Comparison of ENCODE assay signal across 8 mouse cellular contexts in genomic region chr15:66353825-66354452, GRCm38 (mm10).
DNase-seq lines count a peak whose midpoint lies in the region; ATAC-seq lines count a peak whose summit lies in the region.

No protein-coding gene starts in this region.

- no peak overlapping the region for H3K9ac ChIP-seq in hindbrain, embryonic 15.5 days
- H3K9ac ChIP-seq in hindbrain, embryonic 13.5 days: no peak overlapping the region
- H3K9ac ChIP-seq in forebrain, embryonic 16.5 days (replicated peaks; ENCODE audit: low read depth, low read length): no peak overlapping the region

- H3K27ac ChIP-seq in hindbrain, embryonic 15.5 days (replicated peaks): 0 out of 2 replicates have a peak overlapping the region, but pooled peaks have one; percentile 34
- H3K27ac ChIP-seq in hindbrain, embryonic 13.5 days: no peak overlapping the region
- H3K27ac ChIP-seq in forebrain, embryonic 16.5 days (ENCODE audit: low read length): no peak overlapping the region

- H3K4me2 ChIP-seq in hindbrain, embryonic 15.5 days: no peak overlapping the region
- H3K4me2 ChIP-seq in hindbrain, embryonic 13.5 days: no peak overlapping the region
- no peak overlapping the region for H3K4me2 ChIP-seq in forebrain, embryonic 16.5 days (ENCODE audit: low read length)

- WGBS in hindbrain, embryonic 15.5 days: 74% methylated on average over 3 of the region's 3 CpGs
- 81% methylated on average over 3 of the region's 3 CpGs for WGBS in hindbrain, embryonic 13.5 days
- whole genome bisulfite sequencing in forebrain, embryonic 16.5 days: 43% methylated on average over 3 of the region's 3 CpGs

- H3K4me1 ChIP-seq in hindbrain, embryonic 15.5 days (replicated peaks): no peaks in the 10 kb centered on the region
- no peaks in the 10 kb centered on the region for H3K4me1 ChIP-seq in hindbrain, embryonic 13.5 days (replicated peaks)
- H3K4me1 ChIP-seq in forebrain, embryonic 16.5 days (replicated peaks; ENCODE audit: control insufficient read depth, insufficient read depth, low read length): peaks cover 3% of the 10 kb centered on the region

- peak; percentile 85; the same call in 1 of the 2 replicates for ATAC-seq in hindbrain, embryonic 15.5 days (ENCODE audit: low FRiP score, low read depth)
- no peak for ATAC-seq in hindbrain, embryonic 13.5 days (ENCODE audit: low FRiP score)
- peak; percentile 93 for ATAC-seq in forebrain, embryonic 16.5 days
- no peak for ATAC-seq in erythroid progenitor cell, adult 5-6 weeks (replicated peaks; ENCODE audit: low FRiP score, poor library complexity, severe bottlenecking)

- no peaks in the 10 kb centered on the region for H3K27me3 ChIP-seq in hindbrain, embryonic 15.5 days
- H3K27me3 ChIP-seq in hindbrain, embryonic 13.5 days: no peaks in the 10 kb centered on the region
- no peaks in the 10 kb centered on the region for H3K27me3 ChIP-seq in forebrain, embryonic 16.5 days (replicated peaks; ENCODE audit: control insufficient read depth, insufficient read depth, low read length)

- no peak overlapping the region for H3K4me3 ChIP-seq in hindbrain, embryonic 15.5 days
- H3K4me3 ChIP-seq in hindbrain, embryonic 13.5 days: no peak overlapping the region
- no peak overlapping the region for H3K4me3 ChIP-seq in forebrain, embryonic 16.5 days (replicated peaks; ENCODE audit: low read length)

- DNase-seq in adrenal gland, postnatal 10 days: peak; percentile 46
- DNase-seq in layer of hippocampus, adult 8-10 months (ENCODE audit: low spot score in 2 of 2): peak; percentile 57 to 62
- DNase-seq in right cerebral cortex, adult 2 months (ENCODE audit: low spot score in 2 of 2): peak; percentile 78 to 86
- DNase-seq in spleen, postnatal 4 days (ENCODE audit: low spot score in 2 of 2): no peak

- H3K36me3 ChIP-seq in hindbrain, embryonic 15.5 days: no peaks in the 10 kb centered on the region
- no peaks in the 10 kb centered on the region for H3K36me3 ChIP-seq in hindbrain, embryonic 13.5 days
- H3K36me3 ChIP-seq in forebrain, embryonic 16.5 days (ENCODE audit: control insufficient read depth, insufficient read depth): no peaks in the 10 kb centered on the region

- H3K9me3 ChIP-seq in hindbrain, embryonic 15.5 days: no peaks in the 10 kb centered on the region
- no peaks in the 10 kb centered on the region for H3K9me3 ChIP-seq in hindbrain, embryonic 13.5 days
- H3K9me3 ChIP-seq in forebrain, embryonic 16.5 days (ENCODE audit: control insufficient read depth, low read length): no peaks in the 10 kb centered on the region

Comparison
In these comparisons a context has a peak if more than half of its experiments do, and no peak if none do; other contexts are left out.
1. ATAC-seq: peak in hindbrain, embryonic 15.5 days (single experiment) and forebrain, embryonic 16.5 days (single experiment); none in hindbrain, embryonic 13.5 days (single experiment) and erythroid progenitor cell, adult 5-6 weeks (single experiment).
2. DNase-seq: peak in adrenal gland, postnatal 10 days (single experiment), layer of hippocampus, adult 8-10 months (2 of 2) and right cerebral cortex, adult 2 months (2 of 2); none in spleen, postnatal 4 days (0 of 2).